Comparison of ENCODE assay signal across 12 mouse cellular contexts in genomic region chr1:59449423-59449822, GRCm38 (mm10). TPM values are rescaled to one million over a fixed set of nuclear protein-coding genes. Genes with fewer than 3 reads are reported as not detected.
A peak's percentile ranks its signal among the peaks of the same experiment; 100 is the strongest.
DNase-seq lines count a peak whose midpoint lies in the region; ATAC-seq and TF ChIP-seq lines count a peak whose summit lies in the region.
"Had no signal": no experiment of that assay in that cellular context is flagged by ENCODE, and none has a peak within 500 bp of the region (broad histone marks: within the 10 kb centered on the region; RNA-seq: fewer than 3 reads in every experiment).

No protein-coding gene starts in this region.

- no peak overlapping the region for H3K4me3 ChIP-seq in kidney, postnatal 0 days (replicated peaks; ENCODE audit: low read depth, low read length)
- H3K4me3 ChIP-seq in hindbrain, embryonic 11.5 days (ENCODE audit: low read depth, low read length): no peak overlapping the region
- H3K4me3 ChIP-seq in neural tube, embryonic 11.5 days (ENCODE audit: low read depth, low read length): no peak overlapping the region
- H3K4me3 ChIP-seq: forebrain, embryonic 13.5 days; liver, embryonic 12.5 days had no signal

- no peak overlapping the region for H3K27ac ChIP-seq in kidney, postnatal 0 days
- peak overlapping the region; percentile 58; the same call in 1 of the 2 replicates for H3K27ac ChIP-seq in hindbrain, embryonic 11.5 days (ENCODE audit: low read depth, low read length)
- no peak overlapping the region for H3K27ac ChIP-seq in neural tube, embryonic 11.5 days (ENCODE audit: low read depth, low read length)
- H3K27ac ChIP-seq: forebrain, embryonic 13.5 days; liver, embryonic 12.5 days had no signal

- H3K27me3 ChIP-seq in kidney, postnatal 0 days (ENCODE audit: insufficient read depth, low read length): no peaks in the 10 kb centered on the region
- no peaks in the 10 kb centered on the region for H3K27me3 ChIP-seq in hindbrain, embryonic 11.5 days (ENCODE audit: control insufficient read depth, insufficient read depth, low read length)
- no peaks in the 10 kb centered on the region for H3K27me3 ChIP-seq in neural tube, embryonic 11.5 days (ENCODE audit: control insufficient read depth, insufficient read depth, low read length)
- H3K27me3 ChIP-seq: liver, embryonic 12.5 days; Patski had no signal

- 11% methylated on average over 11 of the region's 11 CpGs for WGBS in kidney, postnatal 0 days
- WGBS in hindbrain, embryonic 11.5 days: 21% methylated on average over 11 of the region's 11 CpGs
- 24% methylated on average over 11 of the region's 11 CpGs for WGBS in neural tube, embryonic 11.5 days

- H3K9me3 ChIP-seq in kidney, postnatal 0 days (replicated peaks; ENCODE audit: low read length): no peaks in the 10 kb centered on the region
- H3K9me3 ChIP-seq in hindbrain, embryonic 11.5 days (ENCODE audit: control insufficient read depth, low read length): no peaks in the 10 kb centered on the region
- no peaks in the 10 kb centered on the region for H3K9me3 ChIP-seq in neural tube, embryonic 11.5 days (ENCODE audit: control insufficient read depth, low read length)
- H3K9me3 ChIP-seq: forebrain, embryonic 13.5 days; liver, embryonic 12.5 days had no signal

- peak overlapping the region; percentile 32 for H3K4me2 ChIP-seq in kidney, postnatal 0 days (ENCODE audit: low read length)
- peak overlapping the region; percentile 13; the same call in 1 of the 2 replicates for H3K4me2 ChIP-seq in hindbrain, embryonic 11.5 days (replicated peaks; ENCODE audit: low read depth, low read length)
- no peak overlapping the region for H3K4me2 ChIP-seq in neural tube, embryonic 11.5 days (ENCODE audit: low read depth)
- H3K4me2 ChIP-seq: forebrain, embryonic 13.5 days; liver, embryonic 12.5 days had no signal

- TF ChIP-seq CTCF in kidney, postnatal 0 days (IDR thresholded peaks at IDR 0.05; ENCODE audit: low read depth): no peak

- ATAC-seq in kidney, postnatal 0 days (replicated peaks; ENCODE audit: low FRiP score, low read depth): no peak
- ATAC-seq in hindbrain, embryonic 11.5 days (ENCODE audit: low FRiP score): no peak
- ATAC-seq in neural tube, embryonic 11.5 days (ENCODE audit: insufficient read depth, low FRiP score, low TSS enrichment): no peak
- ATAC-seq: forebrain, embryonic 13.5 days; liver, embryonic 12.5 days; Patski had no signal

- no peak for DNase-seq in kidney, postnatal 0 days (ENCODE audit: low spot score)
- DNase-seq in kidney, adult 8-10 months: no peak
- peak; percentile 59 for DNase-seq in embryo, embryonic 10.5 days (ENCODE audit: low spot score)
- peak; percentile 59 for DNase-seq in hindbrain, embryonic 11.5 days (ENCODE audit: low spot score)
- DNase-seq in neural tube, embryonic 11.5 days (ENCODE audit: low spot score): peak; percentile 50
- DNase-seq in adipocyte (ENCODE audit: low spot score): no peak
- DNase-seq in ovary, postnatal 14 days (ENCODE audit: low spot score): no peak
- no peak for DNase-seq in gastrocnemius, postnatal 25 days
- DNase-seq: kidney, postnatal 14 days had no signal

- H3K36me3 ChIP-seq in kidney, postnatal 0 days (ENCODE audit: insufficient read depth, low read length): no peaks in the 10 kb centered on the region
- no peaks in the 10 kb centered on the region for H3K36me3 ChIP-seq in hindbrain, embryonic 11.5 days (ENCODE audit: control insufficient read depth, insufficient read depth, low read length)
- H3K36me3 ChIP-seq in neural tube, embryonic 11.5 days (ENCODE audit: control insufficient read depth, insufficient read depth, low read length): no peaks in the 10 kb centered on the region
- H3K36me3 ChIP-seq: liver, embryonic 12.5 days had no signal

- peaks cover 10% of the 10 kb centered on the region for H3K4me1 ChIP-seq in kidney, postnatal 0 days (replicated peaks; ENCODE audit: insufficient read depth, low read length)
- peaks cover 10% of the 10 kb centered on the region; the same call in 1 of the 2 replicates for H3K4me1 ChIP-seq in hindbrain, embryonic 11.5 days (replicated peaks; ENCODE audit: control insufficient read depth, insufficient read depth, low read length)
- peaks cover 11% of the 10 kb centered on the region for H3K4me1 ChIP-seq in neural tube, embryonic 11.5 days (ENCODE audit: control insufficient read depth, insufficient read depth, low read length)
- H3K4me1 ChIP-seq: liver, embryonic 12.5 days had no signal

- no peak overlapping the region for H3K9ac ChIP-seq in kidney, postnatal 0 days (ENCODE audit: low read depth, low read length)
- H3K9ac ChIP-seq in hindbrain, embryonic 11.5 days (ENCODE audit: low read depth, low read length): no peak overlapping the region
- peak overlapping the region; percentile 26; the same call in 1 of the 2 replicates for H3K9ac ChIP-seq in neural tube, embryonic 11.5 days (ENCODE audit: low read length)
- H3K9ac ChIP-seq: forebrain, embryonic 13.5 days; liver, embryonic 12.5 days had no signal

RNA-seq across cellular contexts. Expression of gene Fzd7, which starts 32.8 kb away (rescaled TPM):
- polyA plus RNA-seq in kidney, postnatal 0 days (2015; fragmentation: Nextera tagmentation; extraction: Ambion mirVana): 15.2 and 17.9 TPM in 2 replicates
- 13.0 and 15.4 TPM in 2 replicates for polyA plus RNA-seq in hindbrain, embryonic 11.5 days (2014; fragmentation: Nextera tagmentation; extraction: Ambion mirVana)
- polyA plus RNA-seq in neural tube, embryonic 11.5 days (2014; fragmentation: Nextera tagmentation; extraction: Ambion mirVana): 16.9 and 17.6 TPM in 2 replicates
- 10 to 100 TPM; 17.3 to 24.8 TPM for total RNA-seq in gastrocnemius, postnatal 25 days (2021)

Comparison
In these comparisons a context has a peak if more than half of its experiments do, and no peak if none do; other contexts are left out.
1. DNase-seq: peak in embryo, embryonic 10.5 days (single experiment), hindbrain, embryonic 11.5 days (single experiment) and neural tube, embryonic 11.5 days (single experiment); none in kidney, postnatal 0 days (single experiment), kidney, adult 8-10 months (0 of 2), adipocyte (single experiment), ovary, postnatal 14 days (single experiment) and gastrocnemius, postnatal 25 days (single experiment).